27 mouse cellular contexts compared by ENCODE assay signal in genomic region chr2:127394606-127395161, GRCm38 (mm10). TPM values are rescaled to one million over a fixed set of nuclear protein-coding genes. Genes with fewer than 3 reads are reported as not detected.
A peak's percentile ranks its signal among the peaks of the same experiment; 100 is the strongest.
DNase-seq lines count a peak whose midpoint lies in the region; ATAC-seq and TF ChIP-seq lines count a peak whose summit lies in the region.
"Had no signal": no experiment of that assay in that cellular context is flagged by ENCODE, and none has a peak within 500 bp of the region (broad histone marks: within the 10 kb centered on the region; RNA-seq: fewer than 3 reads in every experiment).

No protein-coding gene starts in this region.

- no peak for TF ChIP-seq EP300 in stomach, postnatal 0 days (optimal IDR thresholded peaks at IDR 0.05)

- H3K27ac ChIP-seq in stomach, embryonic 14.5 days (ENCODE audit: low read length): no peak overlapping the region
- no peak overlapping the region for H3K27ac ChIP-seq in stomach, postnatal 0 days (replicated peaks)
- H3K27ac ChIP-seq in stomach, embryonic 16.5 days (ENCODE audit: low read length): no peak overlapping the region
- no peak overlapping the region for H3K27ac ChIP-seq in midbrain, embryonic 16.5 days (ENCODE audit: low read length)
- H3K27ac ChIP-seq: embryonic facial prominence, embryonic 15.5 days; hindbrain, postnatal 0 days; limb, embryonic 15.5 days; midbrain, embryonic 12.5 days had no signal

- H3K4me1 ChIP-seq in stomach, embryonic 14.5 days (ENCODE audit: control insufficient read depth, insufficient read depth, low read length): no peaks in the 10 kb centered on the region
- H3K4me1 ChIP-seq in stomach, postnatal 0 days (replicated peaks; ENCODE audit: control insufficient read depth, insufficient read depth): no peaks in the 10 kb centered on the region
- H3K4me1 ChIP-seq in stomach, embryonic 16.5 days (ENCODE audit: control insufficient read depth, insufficient read depth, low read length): no peaks in the 10 kb centered on the region
- H3K4me1 ChIP-seq in midbrain, embryonic 16.5 days (ENCODE audit: control insufficient read depth, insufficient read depth, low read length): no peaks in the 10 kb centered on the region
- H3K4me1 ChIP-seq: embryonic facial prominence, embryonic 15.5 days; limb, embryonic 15.5 days; midbrain, embryonic 12.5 days had no signal

- no peaks in the 10 kb centered on the region for H3K27me3 ChIP-seq in stomach, embryonic 14.5 days (ENCODE audit: control insufficient read depth, insufficient read depth, low read length)
- no peaks in the 10 kb centered on the region for H3K27me3 ChIP-seq in stomach, postnatal 0 days (ENCODE audit: control insufficient read depth, insufficient read depth, low read length)
- H3K27me3 ChIP-seq in stomach, embryonic 16.5 days (ENCODE audit: control insufficient read depth, insufficient read depth, low read length): no peaks in the 10 kb centered on the region
- H3K27me3 ChIP-seq in midbrain, embryonic 16.5 days (ENCODE audit: control insufficient read depth, insufficient read depth, low read depth, low read length): no peaks in the 10 kb centered on the region
- H3K27me3 ChIP-seq: embryonic facial prominence, embryonic 15.5 days; limb, embryonic 15.5 days; midbrain, embryonic 12.5 days had no signal

- H3K9ac ChIP-seq in stomach, embryonic 14.5 days (replicated peaks; ENCODE audit: low read depth, low read length): no peak overlapping the region
- no peak overlapping the region for H3K9ac ChIP-seq in stomach, postnatal 0 days (ENCODE audit: low read length)
- no peak overlapping the region for H3K9ac ChIP-seq in stomach, embryonic 16.5 days (ENCODE audit: low read length)
- no peak overlapping the region for H3K9ac ChIP-seq in midbrain, embryonic 16.5 days (ENCODE audit: low read depth, low read length)
- H3K9ac ChIP-seq: embryonic facial prominence, embryonic 15.5 days; limb, embryonic 15.5 days; midbrain, embryonic 12.5 days had no signal

- DNase-seq in kidney, postnatal 10 days: peak; percentile 47
- DNase-seq in kidney, adult 18-20 months: no peak
- DNase-seq in stomach, postnatal 0 days (ENCODE audit: low spot score): no peak
- peak; percentile 26 for DNase-seq in adrenal gland, postnatal 25 days
- DNase-seq: cerebellum, adult 9-10 months; gastrocnemius, postnatal 10 days; kidney, adult 9 months; layer of hippocampus, postnatal 36 days; lung, postnatal 36 days; retina, postnatal 1 day; thymus, postnatal 25 days had no signal

- ATAC-seq in stomach, embryonic 14.5 days (ENCODE audit: insufficient number of reproducible peaks, insufficient read depth, low FRiP score, low read depth): 0 out of 2 replicates have a peak, but pooled peaks have one; percentile 68
- no peak for ATAC-seq in stomach, postnatal 0 days (ENCODE audit: low FRiP score, low TSS enrichment)
- ATAC-seq in stomach, embryonic 16.5 days (ENCODE audit: insufficient read depth, low FRiP score): peak; percentile 58; the same call in 1 of the 2 replicates
- no peak for ATAC-seq in midbrain, embryonic 16.5 days
- no peak for ATAC-seq in frontal cortex, adult (ENCODE audit: low TSS enrichment)
- ATAC-seq: hindbrain, postnatal 0 days had no signal

- H3K4me3 ChIP-seq in stomach, embryonic 14.5 days (ENCODE audit: low read depth, low read length): no peak overlapping the region
- H3K4me3 ChIP-seq in stomach, postnatal 0 days (ENCODE audit: low read depth, low read length): no peak overlapping the region
- H3K4me3 ChIP-seq in stomach, embryonic 16.5 days (replicated peaks; ENCODE audit: low read length): no peak overlapping the region
- H3K4me3 ChIP-seq in midbrain, embryonic 16.5 days (ENCODE audit: low read depth, low read length): no peak overlapping the region
- H3K4me3 ChIP-seq: embryonic facial prominence, embryonic 15.5 days; limb, embryonic 15.5 days; midbrain, embryonic 12.5 days had no signal

- H3K9me3 ChIP-seq in stomach, embryonic 14.5 days (ENCODE audit: control insufficient read depth, low read depth, low read length): no peaks in the 10 kb centered on the region
- no peaks in the 10 kb centered on the region for H3K9me3 ChIP-seq in stomach, postnatal 0 days (ENCODE audit: control insufficient read depth, low read length)
- no peaks in the 10 kb centered on the region for H3K9me3 ChIP-seq in stomach, embryonic 16.5 days (replicated peaks; ENCODE audit: control insufficient read depth, low read length)
- no peaks in the 10 kb centered on the region for H3K9me3 ChIP-seq in midbrain, embryonic 16.5 days (replicated peaks; ENCODE audit: control insufficient read depth, low read length, poor library complexity, severe bottlenecking)
- H3K9me3 ChIP-seq: embryonic facial prominence, embryonic 15.5 days; limb, embryonic 15.5 days; midbrain, embryonic 12.5 days had no signal

- 74% methylated on average over 5 of the region's 5 CpGs for WGBS in stomach, embryonic 14.5 days
- 68% methylated on average over 5 of the region's 5 CpGs for WGBS in stomach, postnatal 0 days
- 75% methylated on average over 5 of the region's 5 CpGs for WGBS in stomach, embryonic 16.5 days
- 85% methylated on average over 5 of the region's 5 CpGs for WGBS in midbrain, embryonic 16.5 days

- no peak for TF ChIP-seq CTCF in stomach, postnatal 0 days (IDR thresholded peaks at IDR 0.05; ENCODE audit: low read depth)

- no peak overlapping the region for H3K4me2 ChIP-seq in stomach, embryonic 14.5 days (replicated peaks; ENCODE audit: low read depth, low read length)
- no peak overlapping the region for H3K4me2 ChIP-seq in stomach, postnatal 0 days (replicated peaks; ENCODE audit: low read depth)
- H3K4me2 ChIP-seq in stomach, embryonic 16.5 days (ENCODE audit: low read depth, low read length): no peak overlapping the region
- H3K4me2 ChIP-seq in midbrain, embryonic 16.5 days (ENCODE audit: low read length): no peak overlapping the region
- H3K4me2 ChIP-seq: embryonic facial prominence, embryonic 15.5 days; limb, embryonic 15.5 days; midbrain, embryonic 12.5 days had no signal

- H3K36me3 ChIP-seq in stomach, embryonic 14.5 days (ENCODE audit: control insufficient read depth, insufficient read depth, low read length): no peaks in the 10 kb centered on the region
- H3K36me3 ChIP-seq in stomach, postnatal 0 days (ENCODE audit: control insufficient read depth, insufficient read depth, low read length): no peaks in the 10 kb centered on the region
- H3K36me3 ChIP-seq in stomach, embryonic 16.5 days (ENCODE audit: control insufficient read depth, insufficient read depth, low read length): no peaks in the 10 kb centered on the region
- no peaks in the 10 kb centered on the region for H3K36me3 ChIP-seq in midbrain, embryonic 16.5 days (ENCODE audit: control insufficient read depth, insufficient read depth, low read length)
- H3K36me3 ChIP-seq: embryonic facial prominence, embryonic 15.5 days; limb, embryonic 15.5 days; midbrain, embryonic 12.5 days had no signal

RNA-seq across cellular contexts. Expression of gene Gpat2, which starts 30.3 kb away (rescaled TPM):
- not detected in 2 replicates for polyA plus RNA-seq in stomach, embryonic 14.5 days (2014; fragmentation: Nextera tagmentation; extraction: Ambion mirVana)
- polyA plus RNA-seq in stomach, postnatal 0 days (2015; fragmentation: Nextera tagmentation; extraction: Ambion mirVana): 0.34 TPM in 2 replicates
- total RNA-seq in adrenal gland, postnatal 25 days (2021): 0.43 TPM in 1 of 2 replicates, not detected in the other
- polyA plus RNA-seq in stomach, embryonic 16.5 days (2015; fragmentation: Nextera tagmentation; extraction: Ambion mirVana): 0.28 and 0.36 TPM in 2 replicates
- 0.12 and 0.23 TPM in 2 replicates for polyA plus RNA-seq in midbrain, embryonic 16.5 days (2015; fragmentation: Nextera tagmentation; extraction: Ambion mirVana)
- total RNA-seq: heart, adult 8-10 months; hematopoietic stem cell, adult 5-6 weeks; neutrophil, adult 5-6 weeks had no signal
- polyA plus RNA-seq: midbrain, embryonic 12.5 days had no signal

RNA-seq across cellular contexts. Expression of gene Adra2b, which starts 31.7 kb away (rescaled TPM):
- polyA plus RNA-seq in stomach, embryonic 14.5 days (2014; fragmentation: Nextera tagmentation; extraction: Ambion mirVana): 0.64 and 0.98 TPM in 2 replicates
- polyA plus RNA-seq in stomach, postnatal 0 days (2015; fragmentation: Nextera tagmentation; extraction: Ambion mirVana): 0.36 and 0.57 TPM in 2 replicates
- 1.4 and 2.0 TPM in 2 replicates for total RNA-seq in adrenal gland, postnatal 25 days (2021)
- 2.4 and 3.6 TPM in 2 replicates for polyA plus RNA-seq in stomach, embryonic 16.5 days (2015; fragmentation: Nextera tagmentation; extraction: Ambion mirVana)
- polyA plus RNA-seq in midbrain, embryonic 16.5 days (2015; fragmentation: Nextera tagmentation; extraction: Ambion mirVana): 0.20 and 0.21 TPM in 2 replicates
- total RNA-seq: neutrophil, adult 5-6 weeks had no signal

RNA-seq across cellular contexts. Expression of gene Fahd2a, which starts 49.7 kb away (rescaled TPM):
- 31.6 and 35.7 TPM in 2 replicates for polyA plus RNA-seq in stomach, embryonic 14.5 days (2014; fragmentation: Nextera tagmentation; extraction: Ambion mirVana)
- 27.3 and 30.9 TPM in 2 replicates for polyA plus RNA-seq in stomach, postnatal 0 days (2015; fragmentation: Nextera tagmentation; extraction: Ambion mirVana)
- 42.0 and 46.8 TPM in 2 replicates for total RNA-seq in adrenal gland, postnatal 25 days (2021)
- 25.6 and 27.8 TPM in 2 replicates for polyA plus RNA-seq in stomach, embryonic 16.5 days (2015; fragmentation: Nextera tagmentation; extraction: Ambion mirVana)
- 32.2 and 37.3 TPM in 2 replicates for polyA plus RNA-seq in midbrain, embryonic 16.5 days (2015; fragmentation: Nextera tagmentation; extraction: Ambion mirVana)

RNA-seq across cellular contexts. Expression of gene Astl, which starts 56.2 kb away (rescaled TPM):
- not detected in 2 replicates for polyA plus RNA-seq in stomach, embryonic 14.5 days (2014; fragmentation: Nextera tagmentation; extraction: Ambion mirVana)
- polyA plus RNA-seq in stomach, postnatal 0 days (2015; fragmentation: Nextera tagmentation; extraction: Ambion mirVana): not detected in 2 replicates
- total RNA-seq in adrenal gland, postnatal 25 days (2021): not detected in 2 replicates
- polyA plus RNA-seq in stomach, embryonic 16.5 days (2015; fragmentation: Nextera tagmentation; extraction: Ambion mirVana): not detected in 2 replicates
- not detected in 2 replicates for polyA plus RNA-seq in midbrain, embryonic 16.5 days (2015; fragmentation: Nextera tagmentation; extraction: Ambion mirVana)
- total RNA-seq: ES-E14; heart, adult 8-10 months; hindbrain, postnatal 0 days; layer of hippocampus, adult 18-20 months; layer of hippocampus, postnatal 36 days; left cerebral cortex, postnatal 25 days had no signal
- polyA plus RNA-seq: embryonic facial prominence, embryonic 15.5 days; forebrain, embryonic 11.5 days; frontal cortex, adult 2 months; hindbrain, postnatal 0 days; midbrain, embryonic 12.5 days had no signal

RNA-seq across cellular contexts. Expression of gene Dusp2, which starts 58.7 kb away (rescaled TPM):
- 3.2 and 3.8 TPM in 2 replicates for polyA plus RNA-seq in stomach, embryonic 14.5 days (2014; fragmentation: Nextera tagmentation; extraction: Ambion mirVana)
- 2.6 and 3.2 TPM in 2 replicates for polyA plus RNA-seq in stomach, postnatal 0 days (2015; fragmentation: Nextera tagmentation; extraction: Ambion mirVana)
- 0.49 TPM in 1 of 2 replicates, not detected in the other for total RNA-seq in adrenal gland, postnatal 25 days (2021)
- polyA plus RNA-seq in stomach, embryonic 16.5 days (2015; fragmentation: Nextera tagmentation; extraction: Ambion mirVana): 2.5 and 2.9 TPM in 2 replicates
- 10.8 and 15.6 TPM in 2 replicates for polyA plus RNA-seq in midbrain, embryonic 16.5 days (2015; fragmentation: Nextera tagmentation; extraction: Ambion mirVana)

Comparison
In these comparisons a context has a peak if more than half of its experiments do, and no peak if none do; other contexts are left out.
1. DNase-seq: peak in kidney, postnatal 10 days (single experiment) and adrenal gland, postnatal 25 days (single experiment); none in kidney, adult 18-20 months (single experiment) and stomach, postnatal 0 days (single experiment).
2. ATAC-seq: peak in stomach, embryonic 14.5 days (single experiment) and stomach, embryonic 16.5 days (single experiment); none in stomach, postnatal 0 days (single experiment), midbrain, embryonic 16.5 days (single experiment) and frontal cortex, adult (single experiment).